In the genomic region with DNA sequence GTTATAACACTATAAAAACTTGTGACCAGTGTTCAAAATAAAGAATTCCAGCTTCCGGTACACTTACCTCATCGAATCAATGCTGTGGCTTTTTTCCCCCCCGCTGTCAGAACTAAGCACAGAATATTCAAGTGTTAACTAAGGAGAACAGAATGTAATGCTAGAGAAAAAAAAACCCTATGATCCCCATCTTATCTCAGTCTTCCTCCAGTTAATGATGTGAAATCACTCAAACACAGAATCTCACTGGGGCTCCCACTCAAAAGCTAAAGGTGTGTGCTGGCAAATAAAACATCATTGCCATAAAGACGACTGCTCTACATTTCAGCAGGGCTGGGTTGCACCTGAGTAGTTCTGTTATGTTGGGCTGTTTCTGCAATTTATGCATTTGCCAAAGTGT, we compare ENCODE assay signal across 14 mouse cellular contexts.
"Had no signal": no experiment of that assay in that cellular context is flagged by ENCODE, and none has a peak within 500 bp of the region (broad histone marks: within the 10 kb centered on the region; RNA-seq: fewer than 3 reads in every experiment).

No protein-coding gene starts in this region.

- H3K4me1 ChIP-seq: neural tube, embryonic 12.5 days; stomach, embryonic 15.5 days had no signal

- H3K36me3 ChIP-seq: midbrain, embryonic 12.5 days; neural tube, embryonic 12.5 days; stomach, embryonic 15.5 days had no signal

- H3K27ac ChIP-seq: midbrain, embryonic 12.5 days; neural tube, embryonic 12.5 days; stomach, embryonic 15.5 days; stomach, postnatal 0 days had no signal

- H3K4me2 ChIP-seq: lung, embryonic 14.5 days; midbrain, embryonic 12.5 days; neural tube, embryonic 12.5 days; stomach, embryonic 15.5 days had no signal

- H3K9me3 ChIP-seq: megakaryocyte, embryonic 14.5 days; midbrain, embryonic 12.5 days; neural tube, embryonic 12.5 days; stomach, embryonic 15.5 days had no signal

- DNase-seq: lung, adult 18-20 months; lung, embryonic 14.5 days; lung, postnatal 10 days; lung, postnatal 4 days; midbrain, embryonic 14.5 days; right cerebral cortex, postnatal 14 days; thymus, adult 2 months; thymus, postnatal 25 days; thymus, postnatal 4 days had no signal

- H3K27me3 ChIP-seq: megakaryocyte, embryonic 14.5 days; midbrain, embryonic 12.5 days; neural tube, embryonic 12.5 days; stomach, embryonic 15.5 days had no signal

- H3K9ac ChIP-seq: lung, embryonic 14.5 days; midbrain, embryonic 12.5 days; neural tube, embryonic 12.5 days; stomach, embryonic 15.5 days had no signal

- H3K4me3 ChIP-seq: megakaryocyte, embryonic 14.5 days; midbrain, embryonic 12.5 days; neural tube, embryonic 12.5 days; stomach, embryonic 15.5 days had no signal
